Mouse (Mus musculus) megakaryocyte, embryonic 14.5 days (primary cell): ENCODE measurements around the gene Slamf7. TPM values are rescaled to one million over a fixed set of nuclear protein-coding genes. Genes with fewer than 3 reads are reported as not detected.

ENCODE experiments used
- H3K27me3 ChIP-seq: replicated peaks from 2 replicates; pipeline ENCODE3; 2012; ENCODE audit warnings: inconsistent platforms
- H3K36me3 ChIP-seq: replicated peaks from 2 replicates; pipeline ENCODE3; 2012; ENCODE audit warnings: low read length, inconsistent platforms, mixed read lengths
- H3K4me1 ChIP-seq: 2 replicates; pipeline ENCODE4 v1.6.1; 2012; ENCODE audit warnings: inconsistent platforms
- H3K4me3 ChIP-seq: replicated peaks from 2 replicates; pipeline ENCODE3; 2012; ENCODE audit warnings: moderate library complexity, mild to moderate bottlenecking, inconsistent platforms
- H3K9me3 ChIP-seq: 2 replicates; pipeline ENCODE4 v1.6.1; 2012; ENCODE audit warnings: inconsistent platforms
- FLI1 ChIP-seq: IDR thresholded peaks from 2 replicates; pipeline ENCODE4 v1.6.1; 2012; ENCODE audit warnings: low read length, inconsistent platforms, mixed read lengths
- GATA1 ChIP-seq: IDR thresholded peaks from 3 replicates; pipeline ENCODE4 v1.6.1; 2012; ENCODE audit warnings: mixed read lengths, low read length, inconsistent platforms, borderline replicate concordance
- polyA plus RNA-seq: library from polyadenylated mRNA; stranded (reverse); fragments of >175 nt; gene quantifications from 2 replicates; pipeline ENCODE4 v1.2.3, GENCODE M21; 2012; ENCODE audit warnings: low replicate concordance; ENCODE audit not compliant: insufficient read depth

Gene Slamf7
- polyA plus RNA-seq, 1 experiment: 0.31 TPM

DNA sequence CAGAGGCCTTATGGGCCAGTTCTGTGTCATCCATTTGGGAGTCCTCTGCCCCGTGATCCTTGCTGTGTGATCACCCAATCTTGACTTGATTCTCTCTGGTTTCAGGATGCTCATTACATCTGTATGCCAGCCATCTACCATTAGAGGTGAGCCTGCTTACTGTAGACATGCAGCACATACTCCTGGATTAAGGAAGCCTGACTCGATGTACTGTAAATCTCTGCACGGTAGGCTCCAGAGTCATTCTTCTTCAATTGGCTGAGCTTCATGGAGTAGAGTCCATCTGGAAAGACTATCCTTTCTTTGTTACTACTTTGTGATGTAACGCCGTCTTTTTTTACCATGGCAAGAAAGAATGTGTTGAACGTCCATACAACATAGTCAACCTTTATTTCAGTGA, 12.0 kb downstream of the Slamf7 start:
- H3K36me3 ChIP-seq: no peaks in the 10 kb centered on the region

DNA sequence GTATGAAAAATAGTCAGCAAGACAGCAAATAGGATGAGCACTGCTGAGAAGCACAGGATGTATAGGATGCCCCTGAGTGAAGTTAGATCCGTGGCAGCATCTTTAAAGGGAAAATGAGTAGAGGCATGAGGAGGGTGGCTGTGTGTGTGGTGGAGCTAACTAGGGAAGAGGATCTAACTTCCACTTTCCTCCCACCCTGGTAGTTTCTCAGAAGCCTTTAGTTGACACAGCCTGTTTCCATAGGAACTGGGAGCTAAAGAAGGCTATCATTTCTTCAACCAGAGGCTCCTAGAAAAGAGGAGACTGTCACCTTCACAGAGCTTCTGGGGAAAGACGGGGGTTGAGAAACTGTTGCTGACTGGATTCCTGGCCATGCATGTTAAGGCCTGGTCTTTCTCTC, 14.1 kb downstream of the Slamf7 start:
- Histone ChIP-seq H3K9me3 (no peaks in the 10 kb centered on the region), H3K4me1 (peaks cover 44% of the 10 kb centered on the region)

More for the DNA sequence above, 12.0 kb downstream of the Slamf7 start:
- TF ChIP-seq GATA1 (no peak), FLI1 (no peak)
- H3K27me3 ChIP-seq: peaks cover 6% of the 10 kb centered on the region
- no peaks in the 10 kb centered on the region for H3K9me3 ChIP-seq
- H3K4me3 ChIP-seq: no peak overlapping the region
- H3K4me1 ChIP-seq: peaks cover 46% of the 10 kb centered on the region

DNA sequence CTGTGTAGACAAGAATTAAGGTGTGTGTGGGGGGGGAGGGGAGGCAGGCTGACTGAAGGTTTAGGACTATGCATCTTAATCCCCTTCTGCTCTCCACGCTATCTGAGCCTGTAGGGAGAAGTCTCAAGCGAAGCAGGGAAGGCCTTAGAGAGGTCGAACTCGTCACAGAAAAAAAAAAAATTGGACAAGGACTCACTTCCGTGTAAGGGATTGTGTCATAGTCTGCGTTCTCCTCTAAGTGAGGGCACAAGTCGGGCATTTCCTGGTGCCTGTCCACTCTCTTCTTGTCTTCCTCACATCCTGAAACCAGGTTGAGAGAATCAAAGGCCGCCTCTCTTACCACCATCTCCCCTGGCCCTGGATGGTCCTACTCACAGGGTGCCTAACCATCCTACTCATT, 15.7 kb downstream of the Slamf7 start:
- TF ChIP-seq GATA1 (no peak), FLI1 (no peak)
- peaks cover 5% of the 10 kb centered on the region for H3K36me3 ChIP-seq
- H3K27me3 ChIP-seq: peaks cover 8% of the 10 kb centered on the region
- no peak overlapping the region for H3K4me3 ChIP-seq
- H3K9me3 ChIP-seq: no peaks in the 10 kb centered on the region
- peaks cover 46% of the 10 kb centered on the region for H3K4me1 ChIP-seq

More for the DNA sequence above, 14.1 kb downstream of the Slamf7 start:
- TF ChIP-seq FLI1 (no peak), GATA1 (no peak)
- Histone ChIP-seq H3K27me3 (peaks cover 8% of the 10 kb centered on the region), H3K36me3 (peaks cover 2% of the 10 kb centered on the region), H3K4me3 (no peak overlapping the region)

DNA sequence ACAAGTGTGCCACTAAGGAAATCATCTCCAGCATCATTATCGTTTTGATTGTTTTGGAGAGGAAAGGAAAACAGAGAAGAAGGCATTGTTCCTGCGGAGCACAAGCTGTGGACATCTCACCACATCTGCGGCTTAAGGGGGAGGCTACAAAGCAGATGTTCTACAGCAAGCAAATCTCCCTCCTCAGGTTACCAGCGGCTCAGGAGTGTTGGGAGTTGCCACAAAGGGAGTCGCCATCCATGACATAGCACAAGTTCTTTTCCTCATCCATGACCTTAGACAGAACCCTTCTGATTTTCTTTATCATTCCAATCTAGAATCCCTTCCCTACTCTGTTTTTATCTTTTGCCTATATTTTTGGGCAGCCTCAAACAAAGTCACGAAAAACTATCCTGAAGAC, 17.1 kb downstream of the Slamf7 start:
- TF ChIP-seq FLI1 (no peak), GATA1 (no peak)
- peaks cover 46% of the 10 kb centered on the region for H3K4me1 ChIP-seq
- H3K36me3 ChIP-seq: peaks cover 5% of the 10 kb centered on the region
- peaks cover 8% of the 10 kb centered on the region for H3K27me3 ChIP-seq
- H3K9me3 ChIP-seq: no peaks in the 10 kb centered on the region
- no peak overlapping the region for H3K4me3 ChIP-seq

DNA sequence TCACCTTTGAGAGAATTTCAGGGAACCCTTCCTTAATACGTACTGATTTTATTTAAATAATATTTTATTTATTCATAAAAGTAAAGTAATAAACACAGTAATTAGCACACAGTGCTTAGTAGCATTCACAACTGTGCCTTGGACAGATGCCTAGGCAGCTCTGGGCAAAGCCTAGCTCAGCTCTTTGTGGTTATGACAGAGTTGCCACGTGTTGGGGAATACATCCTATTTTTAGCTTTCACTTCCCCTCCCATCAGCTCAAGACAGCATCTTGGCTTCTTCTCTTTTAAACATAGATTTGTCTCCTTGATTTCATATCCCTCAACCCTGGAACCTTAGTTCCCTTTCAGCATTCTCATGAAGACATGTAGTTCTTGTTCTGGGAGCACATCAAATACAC, 21.4 kb downstream of the Slamf7 start:
- no peak overlapping the region for H3K4me3 ChIP-seq
- peaks cover 5% of the 10 kb centered on the region for H3K36me3 ChIP-seq
- H3K9me3 ChIP-seq: no peaks in the 10 kb centered on the region
- H3K27me3 ChIP-seq: peaks cover 1% of the 10 kb centered on the region
- TF ChIP-seq FLI1 (no peak), GATA1 (no peak)
- H3K4me1 ChIP-seq: peaks cover 44% of the 10 kb centered on the region

DNA sequence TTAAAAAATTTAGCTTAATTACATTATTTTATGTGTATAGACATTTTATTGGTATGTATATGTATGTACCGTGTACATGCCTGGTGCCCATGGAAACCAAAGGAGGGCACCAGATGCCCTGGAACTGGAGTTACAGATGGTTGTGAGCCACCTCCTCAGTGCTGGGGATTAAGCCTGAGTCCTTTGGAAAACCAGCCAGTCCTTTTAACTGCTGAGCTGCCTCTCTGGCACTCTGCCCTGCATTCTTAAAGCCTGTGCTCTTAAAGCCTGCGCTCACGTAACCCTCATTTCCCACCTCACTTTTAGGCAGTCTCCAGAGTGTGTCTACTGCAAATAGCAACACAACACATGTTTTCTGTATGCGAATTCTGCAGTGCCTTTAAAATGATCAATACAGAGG, 21.9 kb downstream of the Slamf7 start:
- Histone ChIP-seq H3K9me3 (no peaks in the 10 kb centered on the region), H3K4me3 (no peak overlapping the region), H3K36me3 (peaks cover 5% of the 10 kb centered on the region), H3K27me3 (peaks cover 1% of the 10 kb centered on the region), H3K4me1 (peaks cover 44% of the 10 kb centered on the region)
- TF ChIP-seq FLI1 (no peak), GATA1 (no peak)

DNA sequence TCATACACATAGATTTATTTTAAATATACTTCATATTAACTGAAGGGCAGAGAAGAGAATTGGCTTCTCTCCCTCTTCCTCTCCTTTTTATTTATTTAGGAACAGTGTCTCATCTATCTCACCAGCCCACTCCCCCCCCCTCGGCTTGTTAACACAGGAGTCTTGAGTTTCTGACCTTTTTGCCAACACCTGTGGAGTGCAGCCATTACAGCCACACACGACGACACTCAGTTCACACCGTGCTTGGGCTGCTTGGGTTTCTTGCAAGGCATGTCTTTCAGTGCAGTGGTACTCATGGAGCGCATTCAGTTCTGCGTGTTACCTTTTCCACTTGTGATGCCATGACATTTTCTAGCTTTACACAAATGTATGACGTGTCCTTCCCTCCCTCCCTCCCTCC, 22.8 kb downstream of the Slamf7 start:
- Histone ChIP-seq H3K9me3 (no peaks in the 10 kb centered on the region), H3K4me1 (peaks cover 44% of the 10 kb centered on the region), H3K36me3 (peaks cover 4% of the 10 kb centered on the region), H3K4me3 (no peak overlapping the region), H3K27me3 (peaks cover 1% of the 10 kb centered on the region)
- no peak for TF ChIP-seq GATA1
- no peak for TF ChIP-seq FLI1

DNA sequence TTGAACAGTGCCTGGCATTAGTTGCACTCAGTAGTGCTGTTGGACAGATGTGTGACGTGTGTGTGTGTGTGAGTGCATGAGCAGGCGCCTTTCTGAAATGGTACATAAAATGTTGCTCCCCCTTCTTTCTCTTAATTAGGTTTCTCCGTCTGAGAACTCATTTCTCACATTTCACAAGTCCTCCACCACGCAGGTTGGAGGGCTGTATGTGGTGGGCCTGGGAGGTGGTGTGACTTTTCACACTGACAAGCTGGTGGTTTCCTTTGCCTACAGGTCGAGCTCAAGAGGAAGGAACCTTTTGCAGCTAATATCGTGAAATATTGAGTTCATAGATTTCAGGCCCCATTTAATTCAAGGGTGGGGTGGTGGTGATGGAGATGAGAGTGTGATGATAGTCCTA, 23.7 kb downstream of the Slamf7 start:
- H3K36me3 ChIP-seq: peaks cover 2% of the 10 kb centered on the region
- no peak for TF ChIP-seq GATA1
- TF ChIP-seq FLI1: no peak
- no peaks in the 10 kb centered on the region for H3K27me3 ChIP-seq
- no peak overlapping the region for H3K4me3 ChIP-seq
- H3K9me3 ChIP-seq: no peaks in the 10 kb centered on the region
- H3K4me1 ChIP-seq: peaks cover 44% of the 10 kb centered on the region

DNA sequence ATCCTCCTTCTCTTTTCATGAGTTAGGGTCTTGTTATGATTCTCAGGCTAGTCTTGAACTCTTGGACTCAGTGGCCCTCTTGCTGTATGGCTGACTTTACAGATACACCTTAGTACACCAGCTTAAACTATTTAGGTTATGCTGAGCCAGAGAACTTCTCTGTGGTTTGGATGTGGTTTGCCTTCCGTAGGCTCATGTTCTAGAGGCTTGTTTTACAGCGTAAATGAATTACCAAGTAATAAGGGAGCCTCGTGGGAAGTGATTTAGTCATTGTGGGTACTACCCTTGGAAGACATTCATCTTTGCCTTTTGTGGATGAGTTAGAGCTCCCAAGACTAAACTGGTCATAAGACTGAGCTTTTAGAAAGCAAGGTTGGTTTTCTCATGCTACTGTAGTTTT, 25.0 kb downstream of the Slamf7 start:
- Histone ChIP-seq H3K4me1 (peaks cover 41% of the 10 kb centered on the region), H3K36me3 (peaks cover 6% of the 10 kb centered on the region), H3K4me3 (no peak overlapping the region), H3K9me3 (0 out of 2 replicates have a peak, but pooled peaks cover 3% of the 10 kb centered on the region), H3K27me3 (no peaks in the 10 kb centered on the region)
- TF ChIP-seq GATA1: no peak
- TF ChIP-seq FLI1: no peak

DNA sequence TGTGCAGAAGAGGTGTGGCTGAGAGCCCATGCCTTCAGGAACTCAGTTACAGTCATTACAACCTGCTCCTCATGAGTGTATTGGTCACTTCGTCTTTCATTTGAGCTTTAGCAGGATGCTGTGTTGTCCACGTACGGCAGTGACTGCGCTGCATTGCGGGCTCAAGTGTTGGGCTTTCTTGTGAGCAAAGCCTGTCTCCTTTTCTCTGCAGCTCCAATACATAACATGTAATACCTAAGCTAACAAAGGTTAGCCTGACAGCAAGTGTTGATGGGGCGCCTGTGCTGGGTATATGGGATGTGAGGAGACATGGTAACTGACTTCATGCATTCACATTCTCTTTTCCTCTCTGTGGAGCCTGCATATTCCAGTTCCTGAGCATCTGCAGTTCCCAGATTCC, 32.7 kb downstream of the Slamf7 start:
- 0 out of 2 replicates have a peak, but pooled peaks cover 3% of the 10 kb centered on the region for H3K9me3 ChIP-seq
- peaks cover 36% of the 10 kb centered on the region for H3K4me1 ChIP-seq
- peaks cover 3% of the 10 kb centered on the region for H3K36me3 ChIP-seq
- no peaks in the 10 kb centered on the region for H3K27me3 ChIP-seq
- H3K4me3 ChIP-seq: no peak overlapping the region
- TF ChIP-seq GATA1 (no peak), FLI1 (no peak)

DNA sequence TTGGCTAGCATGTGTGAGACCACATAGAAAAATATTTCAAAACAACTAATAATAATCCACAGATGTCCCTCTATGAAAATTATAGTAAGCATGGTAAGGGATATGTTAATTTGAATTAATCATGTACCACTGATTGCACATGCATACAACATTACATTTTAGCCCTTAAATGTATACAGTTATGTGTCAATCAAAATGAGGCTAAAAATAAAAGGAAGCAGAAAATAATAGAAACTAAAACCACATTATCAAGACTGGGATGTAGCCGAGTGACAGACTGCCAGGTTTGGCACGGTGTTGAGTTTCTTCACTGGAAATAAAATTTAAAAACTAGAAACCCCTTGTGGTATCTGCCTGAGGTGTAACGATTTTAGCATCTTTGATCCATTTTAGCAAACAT, 33.2 kb downstream of the Slamf7 start:
- H3K27me3 ChIP-seq: no peaks in the 10 kb centered on the region
- 0 out of 2 replicates have a peak, but pooled peaks cover 3% of the 10 kb centered on the region for H3K9me3 ChIP-seq
- H3K36me3 ChIP-seq: peaks cover 3% of the 10 kb centered on the region
- H3K4me3 ChIP-seq: no peak overlapping the region
- peaks cover 36% of the 10 kb centered on the region for H3K4me1 ChIP-seq
- no peak for TF ChIP-seq GATA1
- TF ChIP-seq FLI1: no peak
